8 mouse cellular contexts compared by ENCODE assay signal in genomic region chr5:114379763-114380162, GRCm38 (mm10). TPM values are rescaled to one million over a fixed set of nuclear protein-coding genes. Genes with fewer than 3 reads are reported as not detected.
DNase-seq lines count a peak whose midpoint lies in the region; ATAC-seq and TF ChIP-seq lines count a peak whose summit lies in the region.

No protein-coding gene starts in this region.

- TF ChIP-seq CTCF in lung, embryonic 14.5 days (IDR thresholded peaks at IDR 0.05; ENCODE audit: low read depth): no peak

- peak; percentile 10 for ATAC-seq in lung, embryonic 14.5 days (ENCODE audit: insufficient read depth)
- ATAC-seq in hindbrain, embryonic 14.5 days (ENCODE audit: low FRiP score): peak; percentile 48; the same call in 1 of the 2 replicates
- peak; percentile 62; the same call in 1 of the 2 replicates for ATAC-seq in midbrain, embryonic 13.5 days

- peaks cover 20% of the 10 kb centered on the region for H3K4me1 ChIP-seq in lung, embryonic 14.5 days (ENCODE audit: insufficient read depth)
- H3K4me1 ChIP-seq in brown adipose tissue, adult 24 weeks (ENCODE audit: control insufficient read depth, insufficient read depth, insufficient read length, low read length): peaks cover 16% of the 10 kb centered on the region
- H3K4me1 ChIP-seq in hindbrain, embryonic 14.5 days (replicated peaks; ENCODE audit: control insufficient read depth, insufficient read depth, low read length): peaks cover 38% of the 10 kb centered on the region
- H3K4me1 ChIP-seq in midbrain, embryonic 13.5 days (replicated peaks): peaks cover 50% of the 10 kb centered on the region

- WGBS in lung, embryonic 14.5 days: under 1% methylated on average over 20 of the region's 20 CpGs
- whole genome bisulfite sequencing in hindbrain, embryonic 14.5 days: under 1% methylated on average over 20 of the region's 20 CpGs
- WGBS in midbrain, embryonic 13.5 days: under 1% methylated on average over 20 of the region's 20 CpGs

- peak overlapping the region; percentile 94 for H3K4me3 ChIP-seq in lung, embryonic 14.5 days (ENCODE audit: low read depth, low read length)
- peak overlapping the region; percentile 92 for H3K4me3 ChIP-seq in brown adipose tissue, adult 24 weeks (ENCODE audit: insufficient read depth, low read depth, low read length)
- H3K4me3 ChIP-seq in hindbrain, embryonic 14.5 days (replicated peaks; ENCODE audit: low read length): peak overlapping the region; percentile 72
- peak overlapping the region; percentile 93 for H3K4me3 ChIP-seq in midbrain, embryonic 13.5 days (replicated peaks)

- no peak for DNase-seq in lung, embryonic 14.5 days
- DNase-seq in lung, postnatal 10 days: no peak
- DNase-seq in hindbrain, embryonic 14.5 days (ENCODE audit: low spot score): no peak
- DNase-seq in testis, postnatal 10 days (ENCODE audit: low spot score): no peak
- DNase-seq in cerebellum, postnatal 36 days: no peak
- DNase-seq in retina, embryonic 14.5 days (ENCODE audit: low spot score): no peak

- no peaks in the 10 kb centered on the region for H3K9me3 ChIP-seq in lung, embryonic 14.5 days (ENCODE audit: low read depth, low read length)
- H3K9me3 ChIP-seq in hindbrain, embryonic 14.5 days (ENCODE audit: control insufficient read depth, low read length): no peaks in the 10 kb centered on the region
- H3K9me3 ChIP-seq in midbrain, embryonic 13.5 days: no peaks in the 10 kb centered on the region

- peaks cover 33% of the 10 kb centered on the region for H3K36me3 ChIP-seq in lung, embryonic 14.5 days (ENCODE audit: insufficient read depth)
- H3K36me3 ChIP-seq in hindbrain, embryonic 14.5 days (replicated peaks; ENCODE audit: control insufficient read depth, insufficient read depth): peaks cover 15% of the 10 kb centered on the region
- H3K36me3 ChIP-seq in midbrain, embryonic 13.5 days: peaks cover 29% of the 10 kb centered on the region

- peak overlapping the region; percentile 74 for H3K4me2 ChIP-seq in lung, embryonic 14.5 days
- peak overlapping the region; percentile 66 for H3K4me2 ChIP-seq in hindbrain, embryonic 14.5 days (replicated peaks)
- peak overlapping the region; percentile 80 for H3K4me2 ChIP-seq in midbrain, embryonic 13.5 days (replicated peaks)

- H3K27me3 ChIP-seq in lung, embryonic 14.5 days (ENCODE audit: insufficient read depth, low read length): no peaks in the 10 kb centered on the region
- no peaks in the 10 kb centered on the region for H3K27me3 ChIP-seq in hindbrain, embryonic 14.5 days (ENCODE audit: control insufficient read depth, insufficient read depth, low read length)
- H3K27me3 ChIP-seq in midbrain, embryonic 13.5 days: no peaks in the 10 kb centered on the region

- peak overlapping the region; percentile 95 for H3K9ac ChIP-seq in lung, embryonic 14.5 days
- H3K9ac ChIP-seq in hindbrain, embryonic 14.5 days: peak overlapping the region; percentile 80
- H3K9ac ChIP-seq in midbrain, embryonic 13.5 days (replicated peaks): peak overlapping the region; percentile 93

- peak overlapping the region; percentile 90 for H3K27ac ChIP-seq in lung, embryonic 14.5 days (ENCODE audit: low read depth)
- H3K27ac ChIP-seq in brown adipose tissue, adult 24 weeks (replicated peaks; ENCODE audit: low read depth, low read length): peak overlapping the region; percentile 97
- peak overlapping the region; percentile 89 for H3K27ac ChIP-seq in hindbrain, embryonic 14.5 days
- H3K27ac ChIP-seq in midbrain, embryonic 13.5 days: peak overlapping the region; percentile 86

RNA-seq across cellular contexts. Expression of gene Kctd10, which starts 0.5 kb away (rescaled TPM):
- polyA plus RNA-seq in lung, embryonic 14.5 days (2014; fragmentation: Nextera tagmentation; extraction: Ambion mirVana): 140 and 144 TPM in 2 replicates
- polyA plus RNA-seq in brown adipose tissue, adult 24 weeks (2012; ENCODE audit: insufficient read depth, insufficient read length, missing spikeins): 21.5 and 25.5 TPM in 2 replicates
- polyA plus RNA-seq in hindbrain, embryonic 14.5 days (2014; fragmentation: Nextera tagmentation; extraction: Ambion mirVana): 60.9 and 67.9 TPM in 2 replicates
- 92.8 and 94.0 TPM in 2 replicates for polyA plus RNA-seq in midbrain, embryonic 13.5 days (2015; fragmentation: Nextera tagmentation; extraction: Ambion mirVana)

RNA-seq across cellular contexts. Expression of gene Ube3b, which starts 0.6 kb away (rescaled TPM):
- polyA plus RNA-seq in lung, embryonic 14.5 days (2014; fragmentation: Nextera tagmentation; extraction: Ambion mirVana): 56.3 and 59.3 TPM in 2 replicates
- polyA plus RNA-seq in brown adipose tissue, adult 24 weeks (2012; ENCODE audit: insufficient read depth, insufficient read length, missing spikeins): 47.6 and 51.4 TPM in 2 replicates
- 45.9 and 48.2 TPM in 2 replicates for polyA plus RNA-seq in hindbrain, embryonic 14.5 days (2014; fragmentation: Nextera tagmentation; extraction: Ambion mirVana)
- 36.9 and 43.1 TPM in 2 replicates for polyA plus RNA-seq in midbrain, embryonic 13.5 days (2015; fragmentation: Nextera tagmentation; extraction: Ambion mirVana)

Comparison
In these comparisons a context has a peak if more than half of its experiments do, and no peak if none do; other contexts are left out.
1. ATAC-seq: peak in every context shown above with its lines; median percentile 62 in midbrain, embryonic 13.5 days; 48 in hindbrain, embryonic 14.5 days; 10 in lung, embryonic 14.5 days.